Mouse (Mus musculus): Measurements from ENCODE around the gene Phkb.
A peak's percentile ranks its signal among the peaks of the same experiment; 100 is the strongest.
"Not testable (repeated sequence)": the region's sequence is repeated elsewhere in the genome, so short reads cannot be mapped to it uniquely, and the experiment has no call there.

Phkb gene

DNA sequence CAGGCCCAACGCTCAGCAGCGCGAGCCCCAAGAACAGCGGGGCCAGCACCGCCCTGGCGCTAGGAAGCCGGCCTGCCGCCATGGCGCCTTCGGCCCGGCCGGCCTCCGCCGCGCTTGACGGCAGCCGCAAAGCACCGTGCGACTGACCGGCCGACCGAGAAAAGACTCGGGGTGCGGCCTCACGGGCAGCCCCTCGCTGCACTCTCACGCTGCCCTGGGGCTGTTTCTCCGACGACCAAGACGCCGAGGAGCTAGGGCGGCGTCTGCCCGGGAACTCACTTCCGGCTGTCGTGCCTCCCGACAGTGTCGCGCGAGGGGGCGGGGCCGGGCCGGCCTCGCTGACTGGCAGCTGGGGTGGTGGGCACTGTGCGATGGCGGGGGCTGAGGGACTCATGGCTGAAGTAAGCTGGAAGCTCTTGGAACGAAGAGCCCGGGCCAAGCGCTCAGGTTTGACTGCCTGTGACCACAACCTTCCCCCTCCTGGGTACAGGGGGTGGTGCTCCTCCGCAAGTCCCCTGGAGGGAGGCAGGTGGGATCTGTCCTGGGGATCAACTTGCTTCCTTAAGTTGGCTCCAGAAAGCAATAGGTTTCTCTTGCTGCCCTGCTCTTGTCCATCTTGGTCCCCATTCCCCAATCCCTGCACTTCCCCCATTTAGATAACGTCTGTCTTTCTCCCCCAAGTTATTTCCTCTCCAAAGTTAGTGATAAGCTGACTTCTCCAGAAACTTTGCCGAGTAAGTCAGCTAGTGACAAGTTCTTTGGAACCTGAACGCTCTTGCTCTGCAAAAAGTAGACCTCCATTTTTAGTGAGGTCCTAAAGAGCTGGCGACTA lies at the start of gene Phkb, which contains the start of gene Itfg1:
Gene Phkb (plus strand): TSS at position 303 of the 832 bp plus-strand sequence.
Gene Itfg1 (minus strand): TSS at position 265 of the 832 bp plus-strand sequence.
- DNase-seq (ENCODE audit: low read depth, low spot score) = peak; percentile 83

DNA sequence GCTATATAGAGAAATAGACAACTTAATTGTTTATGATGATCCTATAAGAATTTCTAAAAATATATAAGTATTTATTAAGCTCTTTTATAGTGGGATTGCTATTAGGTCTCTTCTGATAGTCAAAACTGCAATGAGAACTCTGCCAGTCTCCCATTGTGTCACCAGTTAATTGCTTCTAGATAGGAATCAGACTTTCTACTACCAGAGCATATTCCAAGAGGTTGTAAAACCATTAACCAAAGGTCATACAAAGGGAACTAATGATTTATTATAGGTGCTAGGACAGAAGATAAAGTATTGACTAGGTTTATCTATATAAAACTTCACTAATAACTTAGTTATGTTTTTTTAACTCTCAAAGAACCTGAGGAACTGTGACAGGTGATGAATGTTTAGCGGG lies 44.4 kb upstream of the Phkb start:
- not testable (repeated sequence) for DNase-seq (ENCODE audit: low read depth, low spot score)

DNA sequence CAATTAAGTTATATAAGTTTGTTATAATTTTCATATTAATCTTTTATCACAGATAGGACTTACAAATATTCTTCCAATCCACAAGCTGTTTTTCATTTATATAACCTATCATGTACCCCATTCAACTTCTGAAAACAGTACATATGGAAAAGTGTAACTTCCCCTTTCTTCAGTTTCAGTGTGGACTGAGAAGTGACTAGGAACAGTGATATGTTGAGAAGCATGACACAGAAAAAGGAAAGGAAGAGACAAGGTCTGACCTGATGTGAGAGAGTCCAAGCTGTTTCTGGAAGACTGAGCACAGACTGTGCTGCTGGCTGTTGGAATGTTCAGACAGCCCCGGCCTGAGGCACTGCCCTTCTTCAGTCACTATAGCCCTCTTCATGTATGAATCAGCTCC lies 40.6 kb upstream of the Phkb start:
- DNase-seq (ENCODE audit: low read depth, low spot score) = no peak

DNA sequence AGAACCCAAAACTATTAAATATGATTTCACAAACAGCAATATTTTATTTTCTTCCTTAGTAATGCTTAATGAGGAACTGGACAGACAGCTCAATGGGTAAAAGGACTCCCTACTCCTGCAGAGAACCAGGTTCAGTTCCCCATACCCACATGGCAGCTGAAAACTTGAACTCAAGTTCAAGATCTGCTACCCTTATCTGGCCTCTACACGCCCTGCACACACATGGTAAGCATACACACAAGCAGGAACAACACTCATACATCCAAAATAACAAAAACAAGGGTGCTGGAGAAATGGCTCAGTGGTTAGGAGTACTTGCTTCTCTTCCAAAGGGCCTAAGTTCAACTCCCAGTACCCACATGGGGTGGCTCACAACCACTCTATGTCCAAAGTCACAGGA lies 39.4 kb upstream of the Phkb start:
- no peak for DNase-seq (ENCODE audit: low read depth, low spot score)

DNA sequence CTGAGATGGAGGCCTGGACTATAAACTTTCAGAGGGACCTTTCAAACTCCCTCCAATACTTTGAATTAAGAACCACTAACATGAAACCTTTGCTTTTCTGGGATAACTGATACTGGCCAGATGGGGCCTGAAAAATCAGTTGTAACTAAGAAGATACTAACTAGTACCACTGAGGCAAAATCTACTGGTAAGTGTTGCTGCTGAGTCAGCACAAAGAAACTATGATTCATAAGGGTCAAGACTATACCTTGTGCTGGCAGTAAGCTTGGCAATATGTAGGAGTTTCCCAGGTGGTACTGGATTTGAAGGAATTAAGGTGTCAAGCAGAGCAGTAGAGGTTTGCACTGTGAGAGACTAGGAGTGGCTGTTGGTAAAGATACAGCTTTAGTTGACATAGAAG lies 27.1 kb upstream of the Phkb start:
- DNase-seq (ENCODE audit: low read depth, low spot score) = no peak

DNA sequence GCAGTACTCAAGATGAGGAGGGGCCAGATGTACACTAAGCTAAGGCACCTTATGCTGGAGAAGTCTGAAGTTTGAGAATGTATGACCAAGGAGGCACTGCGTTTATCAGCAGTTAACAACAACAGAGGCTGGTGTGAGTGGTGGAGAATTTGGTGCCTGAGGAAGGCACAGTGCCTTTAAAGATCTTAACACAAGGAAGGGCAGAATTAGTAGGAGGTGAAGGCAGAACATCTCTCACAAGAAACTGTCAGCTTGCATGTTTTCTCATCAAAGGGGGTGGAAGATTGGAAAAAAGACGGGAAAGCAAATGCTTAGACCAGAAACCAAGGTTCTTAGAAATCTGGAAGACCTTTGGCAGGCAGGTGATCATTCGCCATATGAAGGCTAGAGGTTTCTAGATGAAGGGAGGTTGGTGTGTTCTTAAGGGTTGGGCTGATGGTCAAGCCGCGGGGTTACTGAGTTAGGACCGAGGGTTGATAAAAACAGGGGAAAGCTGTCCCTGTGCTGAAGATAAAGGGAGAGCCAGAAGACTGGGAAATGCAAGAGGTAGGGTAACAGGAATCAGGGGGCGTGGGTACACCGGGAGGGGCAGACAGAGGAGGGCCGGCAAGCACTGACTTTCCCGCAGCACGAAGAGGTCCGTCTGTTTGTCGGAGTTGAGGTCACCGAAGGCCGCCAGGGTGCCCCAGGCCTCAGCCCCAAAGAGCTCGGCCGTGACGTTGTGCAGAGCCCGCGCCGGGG lies 673 bp upstream of the Phkb start:
- no peak for DNase-seq (ENCODE audit: low read depth, low spot score)

DNA sequence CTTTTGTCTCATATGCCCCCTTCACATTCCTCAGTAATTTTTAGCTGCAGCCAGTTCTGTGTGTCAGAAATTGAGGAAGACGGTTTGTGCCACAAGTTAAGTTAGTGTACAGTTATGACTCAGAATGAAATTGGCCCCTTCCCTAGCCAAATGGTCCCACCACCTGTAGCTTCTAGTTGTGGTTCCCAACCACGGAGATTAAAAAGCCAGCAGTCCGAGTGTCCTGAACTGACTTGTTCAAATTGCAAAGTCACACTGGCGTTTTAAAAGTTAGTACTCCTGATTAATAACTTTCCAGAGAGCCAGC lies 683 bp downstream of the Phkb start:
- DNase-seq (ENCODE audit: low read depth, low spot score) = peak; percentile 43

DNA sequence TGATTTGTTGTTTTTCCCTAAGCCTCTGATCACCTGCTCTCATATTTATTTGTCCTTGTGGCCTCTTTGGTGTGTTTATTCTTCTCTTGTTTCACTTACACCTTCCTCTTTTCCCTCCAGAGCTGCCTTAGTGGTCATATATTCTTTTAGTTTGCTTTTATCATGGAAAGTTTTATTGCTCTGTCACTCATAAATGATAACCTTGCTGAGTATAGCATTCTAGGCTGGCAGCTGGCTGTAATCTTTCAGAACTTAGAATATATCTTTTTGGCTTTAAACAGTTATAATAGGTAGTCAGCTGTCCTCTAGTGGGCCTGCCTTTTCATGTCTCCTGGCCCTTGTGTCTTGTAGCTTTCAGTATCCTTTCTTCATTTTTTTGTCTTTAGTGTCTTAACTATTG lies 5.1 kb downstream of the Phkb start:
- no peak for DNase-seq (ENCODE audit: low read depth, low spot score)

DNA sequence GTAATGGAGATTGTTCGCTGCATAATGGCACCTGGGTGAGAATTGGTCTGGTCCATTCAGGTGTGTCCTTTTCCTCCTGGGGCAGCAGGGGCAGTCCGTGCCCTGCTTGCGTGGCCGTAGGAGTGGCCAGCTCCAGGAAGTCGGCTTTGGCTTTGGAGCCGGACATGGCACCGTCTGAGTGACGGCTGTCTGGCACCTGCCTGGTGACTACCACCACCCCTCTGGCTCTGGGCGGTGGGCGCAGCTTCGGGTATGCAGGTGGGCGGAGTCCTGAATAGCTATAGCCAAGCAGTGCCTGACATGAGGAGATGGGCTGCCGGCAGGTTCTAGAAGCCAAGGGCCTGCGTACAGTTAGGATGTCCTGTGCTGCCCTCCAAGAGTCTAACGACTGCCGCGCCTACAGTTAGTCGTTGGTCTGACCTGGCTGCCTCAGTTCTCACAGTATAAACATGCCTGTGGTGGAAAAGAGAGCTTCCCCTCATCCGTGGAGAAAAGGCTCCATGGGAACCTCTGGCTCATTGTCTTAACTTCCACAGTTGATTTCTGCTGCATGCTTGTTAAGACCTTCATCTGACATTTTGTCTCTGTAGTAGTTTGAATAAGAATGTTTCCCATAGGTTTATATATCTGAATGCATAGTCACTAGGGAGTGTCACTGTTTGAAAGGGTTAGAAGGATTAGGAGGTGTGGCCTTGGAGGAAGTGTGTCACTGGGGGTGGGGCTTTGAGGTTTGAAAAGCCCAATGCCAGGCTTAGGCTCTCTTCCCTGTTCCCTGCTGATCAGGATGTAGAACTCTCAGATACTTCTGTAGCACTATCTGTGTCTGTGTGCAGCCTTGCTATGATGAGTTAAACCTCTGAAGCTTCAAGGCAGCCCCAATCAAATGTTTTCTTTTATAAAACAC lies 13.7 kb downstream of the Phkb start:
- DNase-seq (ENCODE audit: low read depth, low spot score) = no peak

DNA sequence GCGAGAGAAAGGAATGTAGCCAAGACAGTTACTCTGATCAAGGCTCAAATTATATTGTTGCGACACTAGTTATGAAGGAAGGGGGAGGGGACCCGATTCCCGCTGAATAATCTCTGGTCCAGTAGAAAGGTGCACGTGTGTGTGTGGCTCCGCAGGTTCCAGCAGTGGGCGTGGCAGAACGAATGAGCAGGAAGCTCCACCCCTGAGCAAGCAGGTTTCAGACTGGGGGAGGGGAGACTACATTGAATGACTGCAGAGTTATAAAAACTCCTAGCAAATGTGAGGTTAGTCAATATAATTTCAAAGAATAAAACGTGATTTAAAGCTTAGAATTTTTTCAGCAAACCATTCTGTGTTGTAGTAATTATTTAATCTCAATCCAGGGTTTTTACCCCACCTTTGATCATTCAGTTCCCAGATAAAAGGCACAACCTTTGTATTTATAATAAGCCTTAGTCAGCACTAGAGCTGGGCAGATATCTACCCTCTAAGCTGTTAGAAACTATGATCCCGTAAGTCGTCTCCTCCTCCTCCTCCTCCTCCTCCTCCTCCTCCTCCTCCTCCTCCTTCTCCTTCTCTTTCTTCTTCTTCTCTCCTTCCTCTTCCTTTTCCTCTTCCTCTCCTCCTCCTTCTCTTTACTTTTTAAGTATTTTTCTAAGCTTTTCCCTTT lies 16.6 kb downstream of the Phkb start:
- DNase-seq (ENCODE audit: low read depth, low spot score) = not testable (repeated sequence)

DNA sequence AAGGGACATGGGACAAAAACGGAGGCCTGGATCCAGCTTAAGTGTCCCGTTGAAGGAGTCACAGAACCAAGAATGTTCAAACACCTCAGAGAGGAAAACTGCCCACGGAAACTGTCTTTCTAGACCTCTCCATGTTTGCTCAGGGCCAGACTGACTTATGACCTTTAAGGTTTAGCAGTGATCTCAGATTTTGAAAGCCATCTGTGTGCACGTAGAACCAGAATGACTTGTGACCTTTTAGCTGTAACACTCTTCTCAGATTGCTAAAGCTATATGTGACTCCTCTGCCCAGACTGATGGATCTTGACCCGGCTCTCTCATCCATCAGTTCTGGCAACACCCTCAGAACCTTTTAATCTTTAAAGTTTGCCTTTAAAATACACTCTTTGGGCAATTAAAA lies 19.9 kb downstream of the Phkb start:
- peak; percentile 87 for DNase-seq (ENCODE audit: low read depth, low spot score)

DNA sequence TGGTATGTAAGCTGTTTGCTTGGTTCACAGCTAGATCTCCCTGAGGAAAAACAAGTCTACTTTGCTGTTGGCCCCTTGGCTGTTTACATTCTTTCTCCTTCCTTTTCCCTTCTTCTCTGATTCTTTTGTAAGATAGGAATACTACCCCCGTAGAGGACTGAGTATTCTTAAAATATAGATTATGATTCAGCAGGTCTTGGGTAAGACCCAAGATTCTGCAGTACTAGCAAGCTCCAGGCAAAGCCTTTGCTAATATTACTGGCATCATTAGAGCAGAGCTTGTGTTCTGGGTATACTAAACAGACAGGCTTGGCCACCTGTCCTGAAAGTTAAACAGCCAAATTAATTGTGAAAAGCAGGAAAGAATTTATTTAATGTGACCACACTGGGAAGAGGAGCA lies 21.6 kb downstream of the Phkb start:
- DNase-seq (ENCODE audit: low read depth, low spot score) = no peak

DNA sequence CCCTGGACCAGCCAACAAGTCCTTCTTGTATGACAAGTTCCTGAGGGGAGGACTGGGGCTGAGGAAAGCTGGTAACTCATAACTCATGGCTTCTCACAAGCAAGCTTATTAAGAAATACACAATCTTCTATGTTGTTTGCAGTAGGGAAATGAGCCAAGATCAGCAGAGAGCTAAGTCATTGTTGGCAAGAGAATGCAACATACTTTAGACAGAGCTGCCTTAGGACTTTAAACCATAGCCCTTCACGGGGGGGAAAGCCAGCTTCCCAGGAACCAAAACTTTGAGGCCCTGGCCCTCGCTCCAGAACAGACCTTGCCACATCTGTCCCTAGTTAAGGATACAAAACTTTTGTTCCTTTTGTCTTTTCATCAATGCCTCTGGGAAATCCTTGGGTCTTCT lies 30.9 kb downstream of the Phkb start:
- DNase-seq (ENCODE audit: low read depth, low spot score) = peak; percentile 49

DNA sequence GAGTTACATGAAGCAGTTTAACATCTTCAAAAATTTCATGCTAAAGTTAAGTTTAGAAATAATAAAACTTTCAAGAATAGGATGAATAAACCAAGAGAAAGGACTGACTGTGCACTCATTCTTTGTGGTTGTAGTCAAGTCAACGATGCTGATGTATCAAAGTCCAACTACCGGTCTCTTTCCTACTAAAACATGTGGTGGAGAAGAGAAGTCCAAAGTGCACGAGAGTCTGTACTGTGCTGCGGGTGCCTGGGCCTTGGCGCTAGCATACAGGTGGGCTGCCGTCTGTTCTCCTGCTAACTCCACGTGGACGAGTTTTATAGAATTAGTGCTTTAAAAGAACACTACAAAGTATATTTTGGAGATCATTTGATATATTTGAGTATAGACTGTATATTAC lies 37.2 kb downstream of the Phkb start:
- no peak for DNase-seq (ENCODE audit: low read depth, low spot score)

DNA sequence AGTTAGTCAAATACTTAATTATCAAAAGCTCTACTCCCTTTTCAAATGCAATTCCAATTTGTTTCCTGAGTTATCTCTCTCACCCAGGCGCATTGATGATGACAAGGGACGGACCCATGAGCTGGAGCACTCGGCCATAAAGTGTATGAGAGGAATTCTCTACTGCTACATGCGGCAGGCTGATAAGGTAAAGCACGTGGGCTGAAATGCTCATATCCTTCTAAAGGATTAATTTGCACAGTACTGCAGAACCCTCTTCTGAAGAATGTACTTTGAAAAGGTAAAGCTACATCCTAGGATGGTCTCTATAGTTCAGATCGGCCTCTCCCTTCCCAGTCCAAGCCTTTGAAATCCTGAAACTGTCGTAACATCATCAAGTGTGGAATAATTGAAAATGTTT lies 38.9 kb downstream of the Phkb start:
- DNase-seq (ENCODE audit: low read depth, low spot score) = no peak

DNA sequence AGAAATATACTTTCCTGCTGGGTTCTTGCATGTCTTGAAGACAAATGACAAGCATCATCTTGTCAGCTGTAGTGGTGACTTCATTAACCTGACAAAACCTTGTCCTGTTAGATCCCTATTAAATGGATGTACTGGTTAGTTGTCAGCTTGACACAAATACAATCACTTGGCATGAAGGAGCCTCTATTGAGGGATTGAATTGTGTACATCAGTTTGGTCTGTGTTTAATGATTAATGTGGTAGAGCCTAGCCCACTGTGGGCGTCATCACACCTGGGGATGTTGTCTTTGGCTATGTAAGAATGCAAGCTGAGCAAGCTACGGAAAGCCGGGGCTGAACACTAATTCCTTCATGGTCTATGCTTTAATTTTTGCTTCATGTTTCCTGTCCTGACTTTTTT lies 44.1 kb downstream of the Phkb start:
- no peak for DNase-seq (ENCODE audit: low read depth, low spot score)

DNA sequence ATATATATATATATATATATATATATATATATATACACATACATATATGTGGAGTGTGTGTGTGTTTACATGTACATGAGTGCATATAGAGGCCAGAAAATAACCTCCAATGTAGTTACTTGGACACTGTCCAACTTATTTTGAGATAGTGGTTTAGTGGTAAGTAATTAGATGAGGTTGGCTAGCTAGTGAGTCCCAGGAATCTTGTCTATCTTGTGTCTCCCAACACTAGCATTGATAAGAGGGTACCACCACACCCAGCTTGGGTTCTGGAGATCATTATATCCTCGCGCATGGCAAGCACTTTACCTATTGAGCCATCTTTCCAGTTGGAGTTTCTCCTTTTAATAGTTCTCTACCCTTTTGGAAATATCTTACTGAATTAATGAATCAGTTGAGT lies 56.9 kb downstream of the Phkb start:
- DNase-seq (ENCODE audit: low read depth, low spot score) = no peak

DNA sequence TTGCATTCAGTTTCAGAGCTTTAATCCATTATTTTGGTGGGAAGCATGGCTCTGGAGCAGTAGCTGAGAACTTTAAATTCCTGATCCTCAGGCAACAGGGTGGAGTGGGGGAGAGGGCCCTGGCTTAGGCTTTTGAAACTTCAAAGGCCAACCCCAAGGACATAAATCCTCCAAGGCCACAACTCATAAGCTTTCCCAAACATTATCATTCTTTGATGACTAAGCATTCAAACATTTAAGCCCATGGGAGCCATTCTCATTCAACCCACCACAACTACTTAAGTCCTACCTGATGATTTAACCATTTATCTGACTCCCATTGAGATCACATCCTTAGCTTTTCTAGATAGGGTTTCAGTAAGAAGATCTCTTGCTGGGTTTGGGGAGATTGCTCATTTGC lies 84.2 kb downstream of the Phkb start:
- DNase-seq (ENCODE audit: low read depth, low spot score) = no peak

DNA sequence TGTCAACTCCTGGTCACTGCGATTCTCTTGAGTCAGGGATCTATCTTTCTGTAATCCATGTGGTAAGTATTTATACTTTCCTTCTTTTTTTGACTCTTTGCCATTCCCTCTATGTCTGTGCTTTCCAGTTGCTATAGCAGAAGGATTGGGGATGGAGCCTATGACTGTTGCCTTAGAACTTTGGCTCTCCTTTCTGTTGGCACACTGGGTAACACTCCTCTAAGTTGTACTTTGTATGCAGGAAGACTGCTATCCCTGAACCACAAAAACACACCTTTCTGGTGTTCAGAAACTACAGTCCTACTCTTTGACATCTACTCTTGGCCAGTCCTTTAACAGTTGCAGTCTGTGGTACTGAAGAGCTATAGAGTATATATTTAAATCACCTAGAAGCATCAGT lies 84.8 kb downstream of the Phkb start:
- DNase-seq (ENCODE audit: low read depth, low spot score) = no peak

DNA sequence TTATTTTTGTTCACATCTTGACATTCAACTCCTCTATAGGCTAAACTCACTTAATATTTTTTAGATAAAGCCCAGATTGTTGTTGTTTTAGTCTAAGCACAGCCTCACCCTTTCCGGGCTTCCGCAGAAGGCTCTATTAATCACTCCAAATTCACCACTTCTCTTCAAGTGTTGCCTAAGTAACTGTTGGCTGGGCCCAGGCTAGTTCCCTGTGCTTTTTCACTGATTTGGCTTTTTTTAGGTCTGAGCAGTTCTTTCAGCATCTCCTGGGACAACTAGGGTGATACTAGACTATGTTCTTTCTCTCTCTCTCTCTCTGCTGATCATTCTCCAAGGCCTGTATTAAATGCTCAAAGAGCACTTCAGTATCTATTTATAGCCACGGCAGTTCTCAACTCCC lies 85.3 kb downstream of the Phkb start:
- peak; percentile 63 for DNase-seq (ENCODE audit: low read depth, low spot score)

DNA sequence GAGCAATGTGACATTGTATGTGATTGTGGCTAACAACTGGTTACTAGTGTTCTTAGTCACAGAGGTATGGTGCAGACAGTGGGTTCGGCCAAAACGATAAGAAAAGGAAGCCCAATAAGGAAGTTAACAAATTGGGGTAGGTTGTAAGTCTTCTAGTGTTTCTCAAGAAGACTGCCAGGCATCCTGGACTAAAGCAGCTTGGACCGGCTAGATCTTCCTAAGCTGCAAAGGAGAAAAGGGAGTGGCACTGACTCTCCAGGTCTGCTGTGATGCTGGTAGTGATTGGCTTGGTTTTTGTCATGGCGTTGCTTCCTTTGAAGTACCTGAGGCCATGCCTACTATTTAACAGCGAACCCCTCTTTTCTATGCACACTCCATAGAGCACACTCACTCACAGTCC lies 95.4 kb downstream of the Phkb start:
- DNase-seq (ENCODE audit: low read depth, low spot score) = no peak

DNA sequence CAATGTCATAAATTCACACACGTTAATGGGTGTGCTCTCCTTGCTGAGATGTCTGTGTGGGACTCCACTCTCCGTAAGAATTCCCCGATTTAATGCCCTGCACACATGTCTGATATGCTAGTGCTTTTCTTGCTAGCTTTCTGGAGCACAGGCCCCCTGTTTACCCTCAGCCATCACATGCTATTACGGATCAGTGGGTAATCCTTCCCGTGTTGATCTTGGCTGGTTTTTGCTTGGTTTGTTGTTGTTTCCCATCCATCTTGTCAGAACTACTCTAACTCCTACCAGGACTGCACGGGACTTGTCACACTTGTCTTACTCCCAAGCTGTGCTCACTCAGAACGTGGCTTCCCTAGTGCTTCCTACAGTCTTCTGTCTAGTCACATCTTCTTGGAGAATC lies 96.6 kb downstream of the Phkb start:
- DNase-seq (ENCODE audit: low read depth, low spot score) = no peak
